Mouse (Mus musculus) myocyte (in vitro differentiated cells): ENCODE measurements around the gene Cpxm2. TPM values are rescaled to one million over a fixed set of nuclear protein-coding genes. Genes with fewer than 3 reads are reported as not detected.

ENCODE experiments used
- H3K27me3 ChIP-seq: one replicate; pipeline ENCODE4 v1.6.1; 2011; ENCODE audit not compliant: control insufficient read depth, insufficient read depth, insufficient read length
- H3K36me3 ChIP-seq: one replicate; pipeline ENCODE4 v1.6.1; 2011; ENCODE audit not compliant: control insufficient read depth, insufficient read depth
- H3K4me2 ChIP-seq: one replicate; pipeline ENCODE4 v1.6.1; 2011; ENCODE audit warnings: low read depth, control low read depth
- H3K4me3 ChIP-seq: one replicate; pipeline ENCODE4 v1.5.1; 2011; ENCODE audit warnings: mild to moderate bottlenecking, control low read depth, moderate library complexity
- H3K79me2 ChIP-seq: one replicate; pipeline ENCODE4 v1.6.1; 2011; ENCODE audit not compliant: control insufficient read depth, insufficient read depth
- H3ac ChIP-seq: one replicate; pipeline ENCODE4 v1.6.1; 2011; ENCODE audit not compliant: control insufficient read depth, insufficient read length
- CEBPB ChIP-seq: IDR thresholded peaks from 2 replicates; pipeline ENCODE4 v1.6.1; 2011; ENCODE audit warnings: mild to moderate bottlenecking, moderate library complexity; ENCODE audit not compliant: poor library complexity, insufficient read depth, severe bottlenecking
- E2F4 ChIP-seq: IDR thresholded peaks from one replicate; pipeline ENCODE4 v1.6.1; 2011; ENCODE audit warnings: mild to moderate bottlenecking, control low read depth, moderate library complexity; ENCODE audit not compliant: insufficient read depth
- MAX ChIP-seq: IDR thresholded peaks from one replicate; pipeline ENCODE4 v1.6.1; 2011; ENCODE audit warnings: low read depth, mild to moderate bottlenecking, control low read depth
- MYOD1 ChIP-seq, 3 experiments: IDR thresholded peaks; one replicate each; pipeline ENCODE4 v1.6.1; 2011; ENCODE audit warnings: control low read depth in 2 of 3, low read depth in 2 of 3, mild to moderate bottlenecking in 2 of 3, moderate library complexity in 1 of 3; ENCODE audit not compliant: insufficient read length in 2 of 3, control insufficient read depth in 1 of 3
- MYOG ChIP-seq, 3 experiments: IDR thresholded peaks; one replicate each; pipeline ENCODE4 v1.6.1; 2011; ENCODE audit warnings: control low read depth in 2 of 3, low read depth in 2 of 3, mild to moderate bottlenecking in 2 of 3; ENCODE audit not compliant: insufficient read length in 2 of 3, control insufficient read depth in 1 of 3, insufficient read depth in 1 of 3
- POLR2A ChIP-seq: IDR thresholded peaks from one replicate; pipeline ENCODE4 v1.6.1; 2011; ENCODE audit warnings: low read depth, mild to moderate bottlenecking, control low read depth, moderate library complexity; ENCODE audit not compliant: insufficient read length
- POLR2AphosphoS2 ChIP-seq: IDR thresholded peaks from one replicate; pipeline ENCODE4 v1.6.1; 2011; ENCODE audit warnings: low read depth, control low read depth; ENCODE audit not compliant: insufficient read length
- REST ChIP-seq: IDR thresholded peaks from one replicate; pipeline ENCODE4 v1.6.1; 2011; ENCODE audit warnings: mild to moderate bottlenecking, control low read depth, moderate library complexity; ENCODE audit not compliant: insufficient read depth, insufficient read length
- SRF ChIP-seq: IDR thresholded peaks from one replicate; pipeline ENCODE4 v1.6.1; 2011; ENCODE audit warnings: low read depth; ENCODE audit not compliant: control insufficient read depth, insufficient read length
- TCF12 ChIP-seq: IDR thresholded peaks from one replicate; pipeline ENCODE4 v1.6.1; 2011; ENCODE audit warnings: mild to moderate bottlenecking, control low read depth; ENCODE audit not compliant: poor library complexity, insufficient read depth, severe bottlenecking
- TCF3 ChIP-seq: IDR thresholded peaks from one replicate; pipeline ENCODE4 v1.6.1; 2011; ENCODE audit warnings: low read depth, control low read depth; ENCODE audit not compliant: insufficient read length
- USF1 ChIP-seq: IDR thresholded peaks from one replicate; pipeline ENCODE4 v1.6.1; 2011; ENCODE audit warnings: low read depth, mild to moderate bottlenecking, control low read depth, moderate library complexity
- polyA plus RNA-seq: library from polyadenylated mRNA; unstranded; fragments of >200 nt; fragmentation: generic; extraction: Trizol; gene quantifications from one replicate; pipeline ENCODE4 v1.2.1, GENCODE M21; 2012; ENCODE audit warnings: missing spikeins

Cpxm2 gene
- polyA plus RNA-seq, 1 experiment, result not detected

GRCm38 (mm10) chr7:132119817-132120216 is 34.7 kb downstream of the Cpxm2 start:
- Histone ChIP-seq H3K79me2 (no peaks in the 10 kb centered on the region), H3K4me2 (no peak overlapping the region), H3K36me3 (no peaks in the 10 kb centered on the region), H3ac (no peak overlapping the region), H3K27me3 (no peaks in the 10 kb centered on the region), H3K4me3 (no peak overlapping the region)
- TF ChIP-seq MYOD1 (IDR thresholded peaks at IDR 0.05; ENCODE audit: control insufficient read depth in 1 of 3, insufficient read length in 2 of 3, low read depth in 2 of 3) (no peak), TCF12 (no peak), CEBPB (no peak), POLR2A (no peak), USF1 (no peak), MAX (no peak), MYOG (IDR thresholded peaks at IDR 0.05; ENCODE audit: control insufficient read depth in 1 of 3, insufficient read depth in 1 of 3, insufficient read length in 2 of 3, low read depth in 2 of 3) (no peak), TCF3 (no peak), E2F4 (no peak), POLR2AphosphoS2 (no peak), REST (no peak), SRF (no peak)

- H3ac ChIP-seq, result no peak overlapping the region
- H3K36me3 ChIP-seq, result no peaks in the 10 kb centered on the region
- TF ChIP-seq USF1 (no peak), POLR2AphosphoS2 (no peak), CEBPB (no peak), TCF3 (no peak), TCF12 (no peak), MYOD1 (IDR thresholded peaks at IDR 0.05; ENCODE audit: control insufficient read depth in 1 of 3, insufficient read length in 2 of 3, low read depth in 2 of 3) (no peak), REST (no peak), MAX (no peak), SRF (no peak), POLR2A (no peak), E2F4 (no peak), MYOG (IDR thresholded peaks at IDR 0.05; ENCODE audit: control insufficient read depth in 1 of 3, insufficient read depth in 1 of 3, insufficient read length in 2 of 3, low read depth in 2 of 3) (no peak)
- H3K27me3 ChIP-seq, result no peaks in the 10 kb centered on the region
- H3K4me2 ChIP-seq, result no peak overlapping the region
- H3K79me2 ChIP-seq, result no peaks in the 10 kb centered on the region
- H3K4me3 ChIP-seq, result no peak overlapping the region
Measured at GRCm38 (mm10) chr7:132111770-132112169, 42.8 kb downstream of the Cpxm2 start.

- TF ChIP-seq MAX (no peak), MYOG (IDR thresholded peaks at IDR 0.05; ENCODE audit: control insufficient read depth in 1 of 3, insufficient read depth in 1 of 3, insufficient read length in 2 of 3, low read depth in 2 of 3) (no peak), MYOD1 (IDR thresholded peaks at IDR 0.05; ENCODE audit: control insufficient read depth in 1 of 3, insufficient read length in 2 of 3, low read depth in 2 of 3) (no peak), CEBPB (no peak), TCF3 (no peak), POLR2AphosphoS2 (no peak), USF1 (no peak), REST (no peak), E2F4 (no peak), SRF (no peak), TCF12 (no peak), POLR2A (no peak)
- Histone ChIP-seq H3K4me2 (no peak overlapping the region), H3K4me3 (no peak overlapping the region), H3ac (no peak overlapping the region), H3K27me3 (no peaks in the 10 kb centered on the region), H3K36me3 (no peaks in the 10 kb centered on the region), H3K79me2 (no peaks in the 10 kb centered on the region)
Measured at GRCm38 (mm10) chr7:132110308-132110707, 44.2 kb downstream of the Cpxm2 start.

DNA sequence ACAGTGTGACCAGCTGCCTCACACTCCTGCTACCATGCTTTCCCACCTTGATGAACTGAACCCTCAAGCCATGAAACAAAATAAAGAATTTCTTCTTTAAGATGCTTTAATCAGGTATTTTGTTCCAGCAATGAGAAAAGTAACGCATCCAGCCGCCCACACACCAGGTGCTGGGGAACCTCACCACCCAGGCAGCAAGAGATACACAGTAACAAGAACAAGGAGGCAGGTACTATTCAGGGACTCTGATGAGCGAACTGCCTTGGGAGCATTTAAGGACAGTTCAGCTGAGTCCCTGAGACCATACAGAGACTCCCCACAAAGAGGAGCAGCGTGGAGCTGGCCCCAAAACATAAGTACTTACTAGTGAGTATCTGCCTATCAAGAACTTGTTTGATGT is 47.6 kb downstream of the Cpxm2 start:
- TF ChIP-seq REST (no peak), CEBPB (no peak), TCF3 (no peak), POLR2A (no peak)
- Histone ChIP-seq H3K36me3 (no peaks in the 10 kb centered on the region), H3K79me2 (no peaks in the 10 kb centered on the region), H3K4me3 (no peak overlapping the region), H3ac (no peak overlapping the region), H3K4me2 (no peak overlapping the region), H3K27me3 (no peaks in the 10 kb centered on the region)

DNA sequence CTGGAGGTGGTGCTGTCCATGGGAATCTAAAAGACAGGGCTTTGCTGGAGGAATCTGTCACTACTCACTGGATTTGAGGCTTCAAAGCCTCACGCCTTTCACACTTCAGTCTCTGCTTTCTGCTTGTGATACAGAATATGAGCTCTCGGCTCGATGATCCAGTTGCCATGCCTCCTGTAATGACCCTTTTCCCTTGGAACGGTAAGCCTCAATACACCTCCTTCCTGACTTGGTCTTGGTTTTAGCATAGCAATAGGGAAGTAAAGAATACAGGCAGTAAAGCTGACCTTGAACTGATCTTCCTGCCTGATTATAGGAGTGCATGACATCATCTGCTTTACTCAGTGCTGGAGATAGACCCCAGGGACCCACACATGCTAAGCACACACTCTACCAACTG is 49.2 kb downstream of the Cpxm2 start:
- Histone ChIP-seq H3K27me3 (no peaks in the 10 kb centered on the region), H3K4me2 (no peak overlapping the region)
- no peak for TF ChIP-seq MAX
- TF ChIP-seq CEBPB, result no peak
- no peak for TF ChIP-seq TCF3
- no peak for TF ChIP-seq POLR2AphosphoS2
- no peak for TF ChIP-seq TCF12
- TF ChIP-seq E2F4, result no peak
- no peak for TF ChIP-seq REST
- TF ChIP-seq POLR2A, result no peak
- TF ChIP-seq USF1, result no peak
- no peak for TF ChIP-seq SRF
- no peak for TF ChIP-seq MYOD1 (IDR thresholded peaks at IDR 0.05; ENCODE audit: control insufficient read depth in 1 of 3, insufficient read length in 2 of 3, low read depth in 2 of 3)
- no peak for TF ChIP-seq MYOG (IDR thresholded peaks at IDR 0.05; ENCODE audit: control insufficient read depth in 1 of 3, insufficient read depth in 1 of 3, insufficient read length in 2 of 3, low read depth in 2 of 3)

More for the DNA sequence above, 49.2 kb downstream of the Cpxm2 start:
- H3K4me3 ChIP-seq, result no peak overlapping the region
- no peaks in the 10 kb centered on the region for H3K36me3 ChIP-seq
- H3K79me2 ChIP-seq, result no peaks in the 10 kb centered on the region
- H3ac ChIP-seq, result no peak overlapping the region
